Mouse (Mus musculus) urinary bladder, postnatal 36 days (tissue): ENCODE measurements around the gene Rad51b.

Experiments used
- DNase-seq, 2 experiments: peaks; one replicate each; pipeline ENCODE4 v3.0.0; 2022; ENCODE audit warnings: low spot score in 2 of 2, mixed read lengths in 1 of 2

Rad51b gene

GRCm38 (mm10) chr12:79799370-79799769, 502.3 kb downstream of the Rad51b start:
- DNase-seq = no peak

- no peak for DNase-seq
Measured at GRCm38 (mm10) chr12:79803670-79804069, 506.6 kb downstream of the Rad51b start.

GRCm38 (mm10) chr12:79804776-79805524, 507.9 kb downstream of the Rad51b start:
- DNase-seq = no peak

GRCm38 (mm10) chr12:79806990-79807389, 509.9 kb downstream of the Rad51b start:
- DNase-seq = no peak

- no peak for DNase-seq
Measured at GRCm38 (mm10) chr12:79807410-79807847, 510.3 kb downstream of the Rad51b start.

GRCm38 (mm10) chr12:79807938-79808401, 510.9 kb downstream of the Rad51b start:
- DNase-seq = no peak

- DNase-seq = no peak
Measured at GRCm38 (mm10) chr12:79808426-79809398, 511.6 kb downstream of the Rad51b start.

- no peak for DNase-seq
Measured at GRCm38 (mm10) chr12:79809518-79809917, 512.4 kb downstream of the Rad51b start.

- no peak for DNase-seq
Measured at GRCm38 (mm10) chr12:79812422-79812821, 515.3 kb downstream of the Rad51b start.

GRCm38 (mm10) chr12:79812838-79813563, 515.9 kb downstream of the Rad51b start:
- no peak for DNase-seq

- no peak for DNase-seq
Measured at GRCm38 (mm10) chr12:79813566-79814305, 516.7 kb downstream of the Rad51b start.

GRCm38 (mm10) chr12:79814312-79815091, 517.4 kb downstream of the Rad51b start:
- no peak for DNase-seq

- no peak for DNase-seq
Measured at GRCm38 (mm10) chr12:79816241-79816640, 519.2 kb downstream of the Rad51b start.

GRCm38 (mm10) chr12:79820228-79820958, 523.3 kb downstream of the Rad51b start:
- no peak for DNase-seq

- no peak for DNase-seq
Measured at GRCm38 (mm10) chr12:79821901-79822300, 524.8 kb downstream of the Rad51b start.

GRCm38 (mm10) chr12:79822401-79822800, 525.3 kb downstream of the Rad51b start:
- no peak for DNase-seq

GRCm38 (mm10) chr12:79825922-79826321, 528.8 kb downstream of the Rad51b start:
- no peak for DNase-seq

GRCm38 (mm10) chr12:79827233-79827692, 530.2 kb downstream of the Rad51b start:
- DNase-seq = no peak

- DNase-seq = no peak
Measured at GRCm38 (mm10) chr12:79827735-79828134, 530.7 kb downstream of the Rad51b start.
